In the genomic region with DNA sequence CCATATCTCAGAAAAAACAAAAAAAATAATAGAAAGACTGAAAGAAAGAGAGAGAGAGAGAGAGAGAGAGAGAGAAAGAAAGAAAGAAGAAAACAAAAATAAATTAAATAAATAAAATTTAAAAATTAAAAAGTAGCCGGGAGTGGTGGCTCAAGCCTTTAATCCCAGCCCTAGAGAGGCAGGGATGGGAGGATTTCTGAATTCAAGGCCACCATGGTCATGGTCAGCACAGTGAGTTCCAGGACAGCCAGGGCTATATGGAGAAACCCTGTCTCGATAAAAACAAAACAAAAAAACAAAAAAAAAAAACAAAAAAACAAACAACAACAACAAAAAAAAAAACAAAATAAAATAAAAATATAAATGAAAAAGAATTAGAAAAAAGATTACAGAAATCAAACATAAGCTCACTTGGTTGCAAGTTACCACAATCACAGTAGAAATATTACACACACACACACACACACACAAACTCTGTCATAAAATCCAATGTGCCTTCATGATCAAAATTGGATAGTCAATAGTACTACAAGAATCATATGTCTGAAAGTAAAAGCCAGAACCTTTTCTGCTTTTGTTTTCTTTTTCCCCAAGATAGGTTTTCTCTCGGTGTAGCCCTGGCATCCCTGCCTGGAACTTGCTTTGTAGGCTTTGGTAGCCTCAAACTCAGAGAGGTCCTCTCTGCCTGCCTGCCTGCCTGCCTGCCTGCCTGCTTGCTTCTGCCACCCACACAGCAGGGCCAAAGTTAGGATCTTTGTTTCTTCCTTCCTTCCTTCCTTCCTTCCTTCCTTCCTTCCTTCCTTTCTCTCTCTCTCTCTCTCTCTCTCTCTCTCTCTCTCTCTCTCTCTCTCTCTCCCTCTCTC, we compare ENCODE assay signal across 8 mouse cellular contexts.
A peak's percentile ranks its signal among the peaks of the same experiment; 100 is the strongest.
DNase-seq lines count a peak whose midpoint lies in the region; ATAC-seq lines count a peak whose summit lies in the region.
"Not testable (repeated sequence)": the region's sequence is repeated elsewhere in the genome, so short reads cannot be mapped to it uniquely, and the experiment has no call there.

No protein-coding gene starts in this region.

- peak; percentile 95 for ATAC-seq in forebrain, embryonic 12.5 days (ENCODE audit: low FRiP score)
- peak; percentile 90 for ATAC-seq in heart, embryonic 13.5 days (ENCODE audit: extremely low read depth, insufficient number of reproducible peaks, low FRiP score, low TSS enrichment)
- peak; percentile 94 for ATAC-seq in megakaryocyte progenitor cell, adult 5-6 weeks (replicated peaks; ENCODE audit: poor library complexity)

- not testable (repeated sequence) for H3K4me3 ChIP-seq in forebrain, embryonic 12.5 days (replicated peaks); heart, embryonic 13.5 days

- not testable (repeated sequence) for H3K27ac ChIP-seq in forebrain, embryonic 12.5 days; heart, embryonic 13.5 days (replicated peaks)

- 52% methylated on average over 3 of the region's 3 CpGs for WGBS in forebrain, embryonic 12.5 days
- WGBS in heart, embryonic 13.5 days: 38% methylated on average over 3 of the region's 3 CpGs

- not testable (repeated sequence) for H3K4me1 ChIP-seq in forebrain, embryonic 12.5 days; heart, embryonic 13.5 days

- H3K36me3 ChIP-seq in forebrain, embryonic 12.5 days (replicated peaks); heart, embryonic 13.5 days: not testable (repeated sequence)

- not testable (repeated sequence) for H3K4me2 ChIP-seq in forebrain, embryonic 12.5 days; heart, embryonic 13.5 days

- intact Hi-C loops in left cerebral cortex, postnatal 36 days (cut with DNase I): not testable (repeated sequence)

- not testable (repeated sequence) for H3K27me3 ChIP-seq in forebrain, embryonic 12.5 days; heart, embryonic 13.5 days (replicated peaks)

- DNase-seq in adrenal gland, postnatal 25 days: peak; percentile 54
- DNase-seq in kidney, adult 8-10 months: peak; percentile 17 to 28
- DNase-seq in left cerebral cortex, postnatal 36 days (ENCODE audit: low spot score in 2 of 2): peak; percentile 12 to 18
- DNase-seq in right cerebral cortex, postnatal 25 days: peak; percentile 21
- DNase-seq in urinary bladder, postnatal 25 days (ENCODE audit: low spot score): peak; percentile 46

- not testable (repeated sequence) for H3K9ac ChIP-seq in forebrain, embryonic 12.5 days; heart, embryonic 13.5 days

- not testable (repeated sequence) for H3K9me3 ChIP-seq in forebrain, embryonic 12.5 days; heart, embryonic 13.5 days
